Mouse (Mus musculus) kidney, embryonic 15.5 days (tissue): Measurements from ENCODE around the gene Pdlim7. TPM values are rescaled to one million over a fixed set of nuclear protein-coding genes. Genes with fewer than 3 reads are reported as not detected.
A peak's percentile ranks its signal among the peaks of the same experiment; 100 is the strongest.

Source experiments
- ATAC-seq: fragments of 200-750 bp; cut with Nextera tagmentation; replicated peaks from 2 replicates; pipeline ENCODE4 v1.8.0; 2017; ENCODE audit warnings: moderate TSS enrichment; ENCODE audit not compliant: low FRiP score
- H3K27ac ChIP-seq: fragments of 300-500 bp; sonication (generic); 2 replicates; pipeline ENCODE4 v1.5.1; 2015; ENCODE audit warnings: mild to moderate bottlenecking, inconsistent platforms
- H3K27me3 ChIP-seq: fragments of 300-500 bp; sonication (generic); 2 replicates; pipeline ENCODE4 v1.6.1; 2015; ENCODE audit warnings: inconsistent platforms
- H3K36me3 ChIP-seq: fragments of 300-500 bp; sonication (generic); 2 replicates; pipeline ENCODE4 v1.6.1; 2015; ENCODE audit warnings: inconsistent platforms
- H3K4me1 ChIP-seq: fragments of 300-500 bp; sonication (generic); 2 replicates; pipeline ENCODE4 v1.6.1; 2015; ENCODE audit warnings: inconsistent platforms
- H3K4me2 ChIP-seq: fragments of 300-500 bp; sonication (generic); 2 replicates; pipeline ENCODE4 v1.6.1; 2015; ENCODE audit warnings: moderate library complexity, mild to moderate bottlenecking, inconsistent platforms
- H3K4me3 ChIP-seq: fragments of 300-500 bp; sonication (generic); replicated peaks from 2 replicates; pipeline ENCODE4 v1.5.1; 2015; ENCODE audit warnings: mild to moderate bottlenecking, inconsistent platforms
- H3K9ac ChIP-seq: fragments of 300-500 bp; sonication (generic); 2 replicates; pipeline ENCODE4 v1.6.1; 2015; ENCODE audit warnings: mild to moderate bottlenecking, inconsistent platforms
- H3K9me3 ChIP-seq: fragments of 300-500 bp; sonication (generic); replicated peaks from 2 replicates; pipeline ENCODE4 v1.6.1; 2016; ENCODE audit warnings: inconsistent platforms
- WGBS: fragments of 180-500 bp; shearing (Covaris S2); methylation state at CpG from one replicate; pipeline ENCODE4 v1.1.7; 2015; ENCODE audit warnings: mixed read lengths; 5-methylcytosine and 5-hydroxymethylcytosine counted together
- polyA plus RNA-seq: library from polyadenylated mRNA; unstranded; fragments of >200 nt; fragmentation: Nextera tagmentation; extraction: Ambion mirVana; gene quantifications from 2 replicates; pipeline ENCODE4 v1.2.1, GENCODE M21; 2015

The Pdlim7 gene
- polyA plus RNA-seq, 1 experiment from 2014 or later, result 169 TPM

GRCm38 (mm10) chr13:55479929-55480328 is 33.5 kb downstream of the Pdlim7 start:
- peaks cover 35% of the 10 kb centered on the region for H3K4me1 ChIP-seq
- H3K27ac ChIP-seq, result no peak overlapping the region
- H3K4me3 ChIP-seq, result no peak overlapping the region
- no peak overlapping the region for H3K4me2 ChIP-seq
- no peak for ATAC-seq
- H3K27me3 ChIP-seq, result no peaks in the 10 kb centered on the region
- no peaks in the 10 kb centered on the region for H3K9me3 ChIP-seq
- H3K36me3 ChIP-seq, result peaks cover 79% of the 10 kb centered on the region
- no peak overlapping the region for H3K9ac ChIP-seq

GRCm38 (mm10) chr13:55479008-55479407 is 34.5 kb downstream of the Pdlim7 start:
- H3K36me3 ChIP-seq, result peaks cover 88% of the 10 kb centered on the region
- peak overlapping the region; percentile 38; the same call in 1 of the 2 replicates for H3K27ac ChIP-seq
- H3K27me3 ChIP-seq, result no peaks in the 10 kb centered on the region
- no peak overlapping the region for H3K4me2 ChIP-seq
- no peak overlapping the region for H3K9ac ChIP-seq
- H3K4me3 ChIP-seq, result no peak overlapping the region
- WGBS, result 72% methylated on average over 7 of the region's 7 CpGs
- H3K9me3 ChIP-seq, result no peaks in the 10 kb centered on the region
- no peak for ATAC-seq
- peaks cover 35% of the 10 kb centered on the region for H3K4me1 ChIP-seq

- Histone ChIP-seq H3K9ac (no peak overlapping the region), H3K9me3 (no peaks in the 10 kb centered on the region), H3K4me3 (no peak overlapping the region), H3K36me3 (peaks cover 91% of the 10 kb centered on the region), H3K4me2 (no peak overlapping the region), H3K4me1 (peaks cover 32% of the 10 kb centered on the region), H3K27ac (no peak overlapping the region), H3K27me3 (no peaks in the 10 kb centered on the region)
- ATAC-seq, result no peak
- 51% methylated on average over 5 of the region's 5 CpGs for WGBS
Observed at GRCm38 (mm10) chr13:55478036-55478435, 35.4 kb downstream of the Pdlim7 start.

- no peaks in the 10 kb centered on the region for H3K27me3 ChIP-seq
- H3K4me1 ChIP-seq, result peaks cover 32% of the 10 kb centered on the region
- ATAC-seq, result no peak
- H3K4me3 ChIP-seq, result no peak overlapping the region
- no peak overlapping the region for H3K9ac ChIP-seq
- no peak overlapping the region for H3K27ac ChIP-seq
- no peaks in the 10 kb centered on the region for H3K9me3 ChIP-seq
- H3K36me3 ChIP-seq, result peaks cover 86% of the 10 kb centered on the region
- 73% methylated on average over 16 of the region's 16 CpGs for WGBS
- H3K4me2 ChIP-seq, result no peak overlapping the region
Observed at GRCm38 (mm10) chr13:55477492-55477891, 36.0 kb downstream of the Pdlim7 start.

GRCm38 (mm10) chr13:55476256-55476655 is 37.2 kb downstream of the Pdlim7 start:
- ATAC-seq, result no peak
- peaks cover 40% of the 10 kb centered on the region for H3K4me1 ChIP-seq
- no peaks in the 10 kb centered on the region for H3K27me3 ChIP-seq
- no peak overlapping the region for H3K4me2 ChIP-seq
- H3K9ac ChIP-seq, result no peak overlapping the region
- no peaks in the 10 kb centered on the region for H3K9me3 ChIP-seq
- WGBS, result 92% methylated on average over 8 of the region's 8 CpGs
- no peak overlapping the region for H3K4me3 ChIP-seq
- H3K27ac ChIP-seq, result no peak overlapping the region
- H3K36me3 ChIP-seq, result peaks cover 74% of the 10 kb centered on the region

GRCm38 (mm10) chr13:55475750-55476149 is 37.7 kb downstream of the Pdlim7 start:
- H3K27ac ChIP-seq, result no peak overlapping the region
- no peak overlapping the region for H3K4me2 ChIP-seq
- 90% methylated on average over 5 of the region's 5 CpGs for WGBS
- ATAC-seq, result no peak
- peaks cover 45% of the 10 kb centered on the region for H3K4me1 ChIP-seq
- H3K9me3 ChIP-seq, result no peaks in the 10 kb centered on the region
- no peak overlapping the region for H3K9ac ChIP-seq
- no peak overlapping the region for H3K4me3 ChIP-seq
- peaks cover 69% of the 10 kb centered on the region for H3K36me3 ChIP-seq
- H3K27me3 ChIP-seq, result no peaks in the 10 kb centered on the region

GRCm38 (mm10) chr13:55474621-55475069 is 38.8 kb downstream of the Pdlim7 start:
- WGBS, result 61% methylated on average over 5 of the region's 5 CpGs
- H3K4me3 ChIP-seq, result no peak overlapping the region
- H3K36me3 ChIP-seq, result peaks cover 58% of the 10 kb centered on the region
- no peaks in the 10 kb centered on the region for H3K9me3 ChIP-seq
- peaks cover 50% of the 10 kb centered on the region for H3K4me1 ChIP-seq
- 0 out of 2 replicates have a peak, but pooled peaks cover 6% of the 10 kb centered on the region for H3K27me3 ChIP-seq
- H3K4me2 ChIP-seq, result no peak overlapping the region
- no peak overlapping the region for H3K27ac ChIP-seq
- H3K9ac ChIP-seq, result no peak overlapping the region
- ATAC-seq, result no peak

- Histone ChIP-seq H3K27ac (0 out of 2 replicates have a peak overlapping the region, but pooled peaks have one; percentile 4), H3K36me3 (peaks cover 51% of the 10 kb centered on the region), H3K4me2 (no peak overlapping the region), H3K4me1 (peaks cover 50% of the 10 kb centered on the region), H3K9ac (no peak overlapping the region), H3K9me3 (no peaks in the 10 kb centered on the region), H3K4me3 (no peak overlapping the region), H3K27me3 (0 out of 2 replicates have a peak, but pooled peaks cover 8% of the 10 kb centered on the region)
- WGBS, result 73% methylated on average over 11 of the region's 11 CpGs
- ATAC-seq, result no peak
Observed at GRCm38 (mm10) chr13:55473961-55474360, 39.5 kb downstream of the Pdlim7 start.

GRCm38 (mm10) chr13:55473076-55473831 is 40.2 kb downstream of the Pdlim7 start:
- H3K27ac ChIP-seq, result peak overlapping the region; percentile 82
- H3K9me3 ChIP-seq, result no peaks in the 10 kb centered on the region
- ATAC-seq, result no peak
- peak overlapping the region; percentile 67 for H3K4me3 ChIP-seq
- peaks cover 45% of the 10 kb centered on the region for H3K36me3 ChIP-seq
- H3K27me3 ChIP-seq, result 0 out of 2 replicates have a peak, but pooled peaks cover 8% of the 10 kb centered on the region
- H3K9ac ChIP-seq, result peak overlapping the region; percentile 57
- H3K4me1 ChIP-seq, result peaks cover 46% of the 10 kb centered on the region
- WGBS, result 21% methylated on average over 18 of the region's 18 CpGs
- peak overlapping the region; percentile 100 for H3K4me2 ChIP-seq

- under 1% methylated on average over 97 of the region's 103 CpGs for WGBS
- Histone ChIP-seq H3K36me3 (peaks cover 38% of the 10 kb centered on the region), H3K9ac (peak overlapping the region; percentile 57), H3K27me3 (0 out of 2 replicates have a peak, but pooled peaks cover 8% of the 10 kb centered on the region), H3K4me1 (peaks cover 46% of the 10 kb centered on the region), H3K9me3 (no peaks in the 10 kb centered on the region), H3K4me2 (peak overlapping the region; percentile 100), H3K27ac (peak overlapping the region; percentile 82), H3K4me3 (peak overlapping the region; percentile 67)
- peak; percentile 63 for ATAC-seq
Observed at GRCm38 (mm10) chr13:55472132-55473022, 41.1 kb downstream of the Pdlim7 start.

GRCm38 (mm10) chr13:55471819-55472131 is 41.7 kb downstream of the Pdlim7 start:
- Histone ChIP-seq H3K4me3 (peak overlapping the region; percentile 67), H3K27ac (0 out of 2 replicates have a peak overlapping the region, but pooled peaks have one; percentile 82), H3K36me3 (peaks cover 32% of the 10 kb centered on the region), H3K4me1 (peaks cover 46% of the 10 kb centered on the region), H3K9me3 (no peaks in the 10 kb centered on the region), H3K4me2 (peak overlapping the region; percentile 100), H3K9ac (peak overlapping the region; percentile 57), H3K27me3 (0 out of 2 replicates have a peak, but pooled peaks cover 8% of the 10 kb centered on the region)
- under 1% methylated on average over 31 of the region's 31 CpGs for WGBS
- ATAC-seq, result no peak; the same call in 1 of the 2 replicates
